Mouse (Mus musculus): ENCODE data around the gene Olfr1006. TPM values are rescaled to one million over a fixed set of nuclear protein-coding genes. Genes with fewer than 3 reads are reported as not detected.
"Not testable (repeated sequence)": the region's sequence is repeated elsewhere in the genome, so short reads cannot be mapped to it uniquely, and the experiment has no call there.

Gene Olfr1006
- polyA plus RNA-seq (2011; ENCODE audit: insufficient read depth, insufficient read length, low replicate concordance, missing spikeins): not detected in 2 replicates

- Histone ChIP-seq H3K27ac (ENCODE audit: control insufficient read depth, insufficient read depth, low read depth, low read length, poor library complexity) (no peak within 1 kb of the TSS), H3K4me3 (replicated peaks; ENCODE audit: control insufficient read depth, low read depth, low read length) (no peak within 1 kb of the TSS), H3K4me1 (ENCODE audit: control insufficient read depth, insufficient read depth, low read length) (no peaks in the 10 kb centered on the region)
- no peak for TF ChIP-seq CTCF (IDR thresholded peaks at IDR 0.05; ENCODE audit: control insufficient read depth, insufficient read depth, low read length)
- TF ChIP-seq POLR2A (IDR thresholded peaks at IDR 0.05; ENCODE audit: borderline replicate concordance, control insufficient read depth, low read depth, low read length): no peak
These were observed at the start of gene Olfr1006 for GRCm38 (mm10) chr2:85678667-85679066. Gene Olfr1006, minus strand, starts transcription at chr2:85678767.

- Histone ChIP-seq H3K27ac (ENCODE audit: control insufficient read depth, insufficient read depth, low read depth, low read length, poor library complexity) (no peak overlapping the region), H3K4me3 (replicated peaks; ENCODE audit: control insufficient read depth, low read depth, low read length) (no peak overlapping the region), H3K4me1 (ENCODE audit: control insufficient read depth, insufficient read depth, low read length) (no peaks in the 10 kb centered on the region)
- TF ChIP-seq CTCF (IDR thresholded peaks at IDR 0.05; ENCODE audit: control insufficient read depth, insufficient read depth, low read length): no peak
- no peak for TF ChIP-seq POLR2A (IDR thresholded peaks at IDR 0.05; ENCODE audit: borderline replicate concordance, control insufficient read depth, low read depth, low read length)
- WGBS: 7% methylated on average over 3 of the region's 3 CpGs
These were observed 47.2 kb upstream of the Olfr1006 start for GRCm38 (mm10) chr2:85725793-85726192.

GRCm38 (mm10) chr2:85715119-85715518, 36.6 kb upstream of the Olfr1006 start, which contains the start of gene Olfr1009:
Gene Olfr1009, plus strand, starts transcription at chr2:85715419.
- no peak within 1 kb of the TSS for H3K27ac ChIP-seq (ENCODE audit: control insufficient read depth, insufficient read depth, low read depth, low read length, poor library complexity)
- WGBS: 74% methylated on average over 1 of the region's 1 CpGs
- H3K4me1 ChIP-seq (ENCODE audit: control insufficient read depth, insufficient read depth, low read length): no peaks in the 10 kb centered on the region
- TF ChIP-seq CTCF (IDR thresholded peaks at IDR 0.05; ENCODE audit: control insufficient read depth, insufficient read depth, low read length): no peak
- H3K4me3 ChIP-seq (replicated peaks; ENCODE audit: control insufficient read depth, low read depth, low read length): no peak within 1 kb of the TSS

GRCm38 (mm10) chr2:85711159-85711558, 32.6 kb upstream of the Olfr1006 start:
- no peaks in the 10 kb centered on the region for H3K4me1 ChIP-seq (ENCODE audit: control insufficient read depth, insufficient read depth, low read length)
- no peak overlapping the region for H3K4me3 ChIP-seq (replicated peaks; ENCODE audit: control insufficient read depth, low read depth, low read length)
- WGBS: 22% methylated on average over 1 of the region's 1 CpGs
- H3K27ac ChIP-seq (ENCODE audit: control insufficient read depth, insufficient read depth, low read depth, low read length, poor library complexity): no peak overlapping the region
- TF ChIP-seq CTCF (IDR thresholded peaks at IDR 0.05; ENCODE audit: control insufficient read depth, insufficient read depth, low read length): no peak
- TF ChIP-seq POLR2A (IDR thresholded peaks at IDR 0.05; ENCODE audit: borderline replicate concordance, control insufficient read depth, low read depth, low read length): no peak

GRCm38 (mm10) chr2:85710680-85711079, 32.1 kb upstream of the Olfr1006 start:
- not testable (repeated sequence) for H3K4me1 ChIP-seq (ENCODE audit: control insufficient read depth, insufficient read depth, low read length); H3K4me3 ChIP-seq (replicated peaks; ENCODE audit: control insufficient read depth, low read depth, low read length); H3K27ac ChIP-seq (ENCODE audit: control insufficient read depth, insufficient read depth, low read depth, low read length, poor library complexity)
- WGBS: 48% methylated on average over 2 of the region's 2 CpGs

- TF ChIP-seq POLR2A (IDR thresholded peaks at IDR 0.05; ENCODE audit: borderline replicate concordance, control insufficient read depth, low read depth, low read length) (no peak), CTCF (IDR thresholded peaks at IDR 0.05; ENCODE audit: control insufficient read depth, insufficient read depth, low read length) (no peak)
- Histone ChIP-seq H3K4me3 (replicated peaks; ENCODE audit: control insufficient read depth, low read depth, low read length) (no peak within 1 kb of the TSS), H3K27ac (ENCODE audit: control insufficient read depth, insufficient read depth, low read depth, low read length, poor library complexity) (no peak within 1 kb of the TSS), H3K4me1 (ENCODE audit: control insufficient read depth, insufficient read depth, low read length) (no peaks in the 10 kb centered on the region)
These were observed 10.6 kb upstream of the Olfr1006 start, which contains the start of gene Olfr1008 for GRCm38 (mm10) chr2:85689131-85689530. Gene Olfr1008, plus strand, starts transcription at chr2:85689431.

- H3K4me1 ChIP-seq (ENCODE audit: control insufficient read depth, insufficient read depth, low read length); H3K27ac ChIP-seq (ENCODE audit: control insufficient read depth, insufficient read depth, low read depth, low read length, poor library complexity); H3K4me3 ChIP-seq (replicated peaks; ENCODE audit: control insufficient read depth, low read depth, low read length): not testable (repeated sequence)
These were observed 14.2 kb downstream of the Olfr1006 start, which contains the start of gene Olfr154 for GRCm38 (mm10) chr2:85664355-85664754. Gene Olfr154, minus strand, starts transcription at chr2:85664455.

- no peak within 1 kb of the TSS for H3K27ac ChIP-seq (ENCODE audit: control insufficient read depth, insufficient read depth, low read depth, low read length, poor library complexity)
- no peak within 1 kb of the TSS for H3K4me3 ChIP-seq (replicated peaks; ENCODE audit: control insufficient read depth, low read depth, low read length)
- no peaks in the 10 kb centered on the region for H3K4me1 ChIP-seq (ENCODE audit: control insufficient read depth, insufficient read depth, low read length)
- WGBS: 89% methylated on average over 1 of the region's 1 CpGs
- TF ChIP-seq POLR2A (IDR thresholded peaks at IDR 0.05; ENCODE audit: borderline replicate concordance, control insufficient read depth, low read depth, low read length): no peak
- no peak for TF ChIP-seq CTCF (IDR thresholded peaks at IDR 0.05; ENCODE audit: control insufficient read depth, insufficient read depth, low read length)
These were observed 28.0 kb downstream of the Olfr1006 start, which contains the start of gene Olfr1002 for GRCm38 (mm10) chr2:85650604-85651003. Gene Olfr1002, minus strand, starts transcription at chr2:85650704.

Other genes starting within 250 kb of the Olfr1006 start
- gene Olfr994, start 242.3 kb downstream of the Olfr1006 start, polyA plus RNA-seq (2011; ENCODE audit: insufficient read depth, insufficient read length, low replicate concordance, missing spikeins): not detected in 2 replicates
- not detected in 2 replicates for gene Olfr995, start 235.1 kb downstream of the Olfr1006 start, polyA plus RNA-seq (2011; ENCODE audit: insufficient read depth, insufficient read length, low replicate concordance, missing spikeins)
- gene 4833423E24Rik, start 159.7 kb downstream of the Olfr1006 start, polyA plus RNA-seq (2011; ENCODE audit: insufficient read depth, insufficient read length, low replicate concordance, missing spikeins): not detected in 2 replicates
- gene Olfr996, start 99.6 kb downstream of the Olfr1006 start, polyA plus RNA-seq (2011; ENCODE audit: insufficient read depth, insufficient read length, low replicate concordance, missing spikeins): not detected in 2 replicates
- not detected in 2 replicates for gene Olfr998, start 89.8 kb downstream of the Olfr1006 start, polyA plus RNA-seq (2011; ENCODE audit: insufficient read depth, insufficient read length, low replicate concordance, missing spikeins)
- gene Olfr1000, start 66.9 kb downstream of the Olfr1006 start, polyA plus RNA-seq (2011; ENCODE audit: insufficient read depth, insufficient read length, low replicate concordance, missing spikeins): not detected in 2 replicates
- not detected in 2 replicates for gene Olfr1002, start 28.1 kb downstream of the Olfr1006 start, polyA plus RNA-seq (2011; ENCODE audit: insufficient read depth, insufficient read length, low replicate concordance, missing spikeins)
- gene Olfr154, start 14.3 kb downstream of the Olfr1006 start, polyA plus RNA-seq (2011; ENCODE audit: insufficient read depth, insufficient read length, low replicate concordance, missing spikeins): not detected in 2 replicates
- gene Olfr1008, start 10.7 kb upstream of the Olfr1006 start, polyA plus RNA-seq (2011; ENCODE audit: insufficient read depth, insufficient read length, low replicate concordance, missing spikeins): not detected in 2 replicates
- gene Olfr1009, start 36.7 kb upstream of the Olfr1006 start, polyA plus RNA-seq (2011; ENCODE audit: insufficient read depth, insufficient read length, low replicate concordance, missing spikeins): not detected in 2 replicates
- gene Olfr1012, start 84.0 kb upstream of the Olfr1006 start, polyA plus RNA-seq (2011; ENCODE audit: insufficient read depth, insufficient read length, low replicate concordance, missing spikeins): not detected in 2 replicates
- gene Olfr1013, start 88.3 kb upstream of the Olfr1006 start, polyA plus RNA-seq (2011; ENCODE audit: insufficient read depth, insufficient read length, low replicate concordance, missing spikeins): not detected in 2 replicates
- gene Olfr1014, start 93.9 kb upstream of the Olfr1006 start, polyA plus RNA-seq (2011; ENCODE audit: insufficient read depth, insufficient read length, low replicate concordance, missing spikeins): 0.52 TPM in 1 of 2 replicates, not detected in the other
- gene Olfr1015, start 103.2 kb upstream of the Olfr1006 start, polyA plus RNA-seq (2011; ENCODE audit: insufficient read depth, insufficient read length, low replicate concordance, missing spikeins): not detected in 2 replicates
- gene Olfr1016, start 123.8 kb upstream of the Olfr1006 start, polyA plus RNA-seq (2011; ENCODE audit: insufficient read depth, insufficient read length, low replicate concordance, missing spikeins): not detected in 2 replicates
- gene Olfr1018, start 139.7 kb upstream of the Olfr1006 start, polyA plus RNA-seq (2011; ENCODE audit: insufficient read depth, insufficient read length, low replicate concordance, missing spikeins): not detected in 2 replicates
- not detected in 2 replicates for gene Olfr1019, start 166.7 kb upstream of the Olfr1006 start, polyA plus RNA-seq (2011; ENCODE audit: insufficient read depth, insufficient read length, low replicate concordance, missing spikeins)
- gene Olfr1020, start 168.3 kb upstream of the Olfr1006 start, polyA plus RNA-seq (2011; ENCODE audit: insufficient read depth, insufficient read length, low replicate concordance, missing spikeins): not detected in 2 replicates
- gene Olfr1022, start 189.8 kb upstream of the Olfr1006 start, polyA plus RNA-seq (2011; ENCODE audit: insufficient read depth, insufficient read length, low replicate concordance, missing spikeins): not detected in 2 replicates
- not detected in 2 replicates for gene Olfr1023, start 206.9 kb upstream of the Olfr1006 start, polyA plus RNA-seq (2011; ENCODE audit: insufficient read depth, insufficient read length, low replicate concordance, missing spikeins)
- not detected in 2 replicates for gene Olfr1024, start 226.3 kb upstream of the Olfr1006 start, polyA plus RNA-seq (2011; ENCODE audit: insufficient read depth, insufficient read length, low replicate concordance, missing spikeins)
- not detected in 2 replicates for gene Olfr1025-ps1, start 236.4 kb upstream of the Olfr1006 start, polyA plus RNA-seq (2011; ENCODE audit: insufficient read depth, insufficient read length, low replicate concordance, missing spikeins)
- gene Olfr1026, start 242.8 kb upstream of the Olfr1006 start, polyA plus RNA-seq (2011; ENCODE audit: insufficient read depth, insufficient read length, low replicate concordance, missing spikeins): not detected in 2 replicates

Measured in bone marrow, adult 2 months (tissue).